Mouse (Mus musculus): Measurements from ENCODE around the gene Upk1a. TPM values are rescaled to one million over a fixed set of nuclear protein-coding genes. Genes with fewer than 3 reads are reported as not detected.
A peak's percentile ranks its signal among the peaks of the same experiment; 100 is the strongest.

Upk1a gene
- polyA plus RNA-seq, 1 experiment from 2014 or later = 0.06 TPM

DNA sequence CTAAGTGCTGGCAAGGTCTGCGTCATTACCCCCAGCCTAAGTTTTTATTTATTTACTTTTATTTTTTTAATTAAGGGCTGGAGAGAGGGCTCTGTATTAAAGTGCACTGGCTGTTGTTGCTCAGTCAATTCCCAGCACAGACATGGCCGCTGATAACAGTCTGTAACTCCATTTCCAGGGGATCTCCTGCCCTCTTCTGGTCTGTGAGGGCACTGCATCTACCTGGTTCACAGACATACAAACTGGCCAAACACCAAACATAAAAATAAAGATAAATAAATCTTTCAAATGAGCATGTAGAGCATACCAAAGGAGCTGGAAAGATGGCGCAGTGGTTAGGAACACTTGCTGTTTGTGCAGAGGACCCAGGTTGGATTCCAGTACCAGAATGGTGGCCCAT lies 6.6 kb upstream of the Upk1a start:
- Histone ChIP-seq H3K9me3 (replicated peaks) (no peaks in the 10 kb centered on the region), H3K27ac (replicated peaks) (no peak overlapping the region), H3K4me2 (no peak overlapping the region), H3K27me3 (no peaks in the 10 kb centered on the region), H3K4me1 (replicated peaks) (peaks cover 22% of the 10 kb centered on the region), H3K4me3 (replicated peaks) (no peak overlapping the region), H3K36me3 (replicated peaks) (peaks cover 83% of the 10 kb centered on the region), H3K9ac (no peak overlapping the region)
- 76% methylated on average over 3 of the region's 3 CpGs for WGBS (ENCODE audit: insufficient replicate concordance)
- no peak for ATAC-seq (ENCODE audit: insufficient read depth)

DNA sequence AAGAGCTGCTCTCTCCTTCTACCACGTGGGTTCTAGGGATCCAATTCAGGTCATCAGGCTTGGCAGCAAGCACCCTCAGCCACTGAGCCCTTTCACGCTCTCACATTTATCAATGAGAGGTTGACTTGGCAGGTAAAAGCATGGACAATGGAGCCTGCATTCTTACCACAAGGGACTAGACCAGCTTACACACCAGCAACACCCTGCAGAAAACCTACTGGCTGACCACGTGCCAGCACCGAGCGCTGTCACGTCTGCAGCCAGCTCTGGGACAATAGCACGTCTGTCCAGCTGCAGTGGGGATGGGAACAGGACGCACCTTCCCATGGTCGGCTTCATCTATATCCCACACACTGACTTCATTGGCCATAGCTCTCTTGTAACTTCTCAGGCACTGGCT lies 6.0 kb upstream of the Upk1a start:
- no peak for ATAC-seq (ENCODE audit: insufficient read depth)
- Histone ChIP-seq H3K4me2 (no peak overlapping the region), H3K9me3 (replicated peaks) (no peaks in the 10 kb centered on the region), H3K9ac (no peak overlapping the region), H3K27me3 (no peaks in the 10 kb centered on the region), H3K27ac (replicated peaks) (no peak overlapping the region), H3K36me3 (replicated peaks) (peaks cover 77% of the 10 kb centered on the region), H3K4me3 (replicated peaks) (no peak overlapping the region), H3K4me1 (replicated peaks) (peaks cover 21% of the 10 kb centered on the region)
- 89% methylated on average over 9 of the region's 9 CpGs for WGBS (ENCODE audit: insufficient replicate concordance)

- no peak overlapping the region for H3K9ac ChIP-seq
- ATAC-seq (ENCODE audit: insufficient read depth) = no peak
- H3K4me3 ChIP-seq (replicated peaks) = no peak overlapping the region
These were observed 2.6 kb upstream of the Upk1a start for GRCm38 (mm10) chr7:30615049-30615760.

DNA sequence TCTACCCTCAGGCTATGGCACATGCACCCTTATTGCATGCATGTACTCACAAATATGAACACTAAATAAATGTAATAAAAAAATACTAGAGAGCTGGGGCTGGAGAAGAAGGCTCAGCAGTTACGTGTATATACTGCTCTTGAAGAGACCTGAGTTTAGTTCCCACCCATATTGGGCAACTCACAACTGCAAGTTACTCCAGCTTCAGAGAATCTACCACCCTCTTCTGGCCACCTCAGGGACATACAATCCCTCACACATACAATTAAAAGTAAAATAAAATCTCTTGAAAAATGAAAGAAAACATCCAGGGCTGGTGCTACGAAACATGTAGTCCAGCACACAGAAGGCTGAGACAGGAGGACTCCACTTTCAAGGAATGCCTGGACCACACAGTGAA lies 1.8 kb upstream of the Upk1a start:
- Histone ChIP-seq H3K4me3 (replicated peaks) (no peak overlapping the region), H3K27me3 (no peaks in the 10 kb centered on the region), H3K36me3 (replicated peaks) (peaks cover 41% of the 10 kb centered on the region), H3K9me3 (replicated peaks) (no peaks in the 10 kb centered on the region), H3K4me2 (no peak overlapping the region), H3K27ac (replicated peaks) (no peak overlapping the region), H3K4me1 (replicated peaks) (peaks cover 15% of the 10 kb centered on the region), H3K9ac (no peak overlapping the region)
- ATAC-seq (ENCODE audit: insufficient read depth) = no peak
- WGBS (ENCODE audit: insufficient replicate concordance) = 42% methylated on average over 2 of the region's 2 CpGs

More at GRCm38 (mm10) chr7:30615049-30615760, 2.6 kb upstream of the Upk1a start:
- no peaks in the 10 kb centered on the region for H3K9me3 ChIP-seq (replicated peaks)
- no peak overlapping the region for H3K27ac ChIP-seq (replicated peaks)
- WGBS (ENCODE audit: insufficient replicate concordance) = 52% methylated on average over 5 of the region's 5 CpGs
- H3K36me3 ChIP-seq (replicated peaks) = peaks cover 47% of the 10 kb centered on the region
- no peaks in the 10 kb centered on the region for H3K27me3 ChIP-seq
- no peak overlapping the region for H3K4me2 ChIP-seq
- H3K4me1 ChIP-seq (replicated peaks) = peaks cover 15% of the 10 kb centered on the region

DNA sequence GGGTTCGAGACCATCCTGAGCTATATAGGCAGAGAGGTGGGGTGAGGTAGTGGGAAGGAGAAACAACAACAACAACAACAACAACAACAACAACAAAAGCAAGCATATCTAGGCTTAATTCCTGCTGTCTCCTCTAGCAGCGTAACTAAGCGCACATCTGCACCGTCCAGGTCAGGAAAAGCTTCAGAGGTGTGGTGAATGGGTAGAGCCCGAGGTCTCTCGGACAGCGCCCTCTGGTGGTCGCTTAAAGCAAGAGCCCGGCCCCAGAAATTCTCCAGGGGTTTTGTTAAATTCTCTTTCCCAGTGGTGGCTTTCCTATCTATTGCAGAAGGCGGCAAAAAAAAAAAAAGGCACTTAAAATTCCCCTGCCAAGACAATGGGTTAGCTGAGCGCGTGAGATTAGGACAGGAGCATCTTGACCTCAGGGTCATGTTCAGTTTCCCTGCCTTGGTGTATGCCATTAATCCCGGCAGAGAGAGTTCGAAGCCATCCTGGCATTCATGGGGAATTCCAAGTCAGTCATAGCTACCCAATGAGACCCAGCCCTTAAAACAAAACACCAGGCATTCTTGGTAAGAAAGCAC lies 974 bp upstream of the Upk1a start:
- H3K9me3 ChIP-seq (replicated peaks) = no peaks in the 10 kb centered on the region
- no peaks in the 10 kb centered on the region; the same call in 1 of the 2 replicates for H3K27me3 ChIP-seq
- peaks cover 15% of the 10 kb centered on the region for H3K4me1 ChIP-seq (replicated peaks)
- no peak overlapping the region for H3K9ac ChIP-seq
- peaks cover 33% of the 10 kb centered on the region for H3K36me3 ChIP-seq (replicated peaks)
- no peak overlapping the region for H3K27ac ChIP-seq (replicated peaks)
- 0 out of 2 replicates have a peak, but pooled peaks have one; percentile 41 for ATAC-seq (ENCODE audit: insufficient read depth)
- WGBS (ENCODE audit: insufficient replicate concordance) = 17% methylated on average over 14 of the region's 14 CpGs
- H3K4me3 ChIP-seq (replicated peaks) = no peak overlapping the region
- no peak overlapping the region for H3K4me2 ChIP-seq

GRCm38 (mm10) chr7:30610043-30610442 lies 2.6 kb downstream of the Upk1a start:
- no peak overlapping the region for H3K27ac ChIP-seq (replicated peaks)

GRCm38 (mm10) chr7:30608476-30608875 lies 4.2 kb downstream of the Upk1a start:
- no peak overlapping the region for H3K4me2 ChIP-seq
- WGBS (ENCODE audit: insufficient replicate concordance) = 57% methylated on average over 16 of the region's 16 CpGs
- no peak overlapping the region for H3K9ac ChIP-seq
- H3K27me3 ChIP-seq = no peaks in the 10 kb centered on the region; the same call in 1 of the 2 replicates
- H3K4me1 ChIP-seq (replicated peaks) = no peaks in the 10 kb centered on the region
- H3K4me3 ChIP-seq (replicated peaks) = no peak overlapping the region
- no peaks in the 10 kb centered on the region for H3K36me3 ChIP-seq (replicated peaks)
- no peaks in the 10 kb centered on the region for H3K9me3 ChIP-seq (replicated peaks)
- no peak overlapping the region for H3K27ac ChIP-seq (replicated peaks)
- no peak for ATAC-seq (ENCODE audit: insufficient read depth)

More at GRCm38 (mm10) chr7:30610043-30610442, 2.6 kb downstream of the Upk1a start:
- H3K4me3 ChIP-seq (replicated peaks) = no peak overlapping the region
- H3K27me3 ChIP-seq = no peaks in the 10 kb centered on the region; the same call in 1 of the 2 replicates
- H3K36me3 ChIP-seq (replicated peaks) = no peaks in the 10 kb centered on the region
- H3K4me2 ChIP-seq = no peak overlapping the region
- H3K9me3 ChIP-seq (replicated peaks) = no peaks in the 10 kb centered on the region
- peaks cover 5% of the 10 kb centered on the region for H3K4me1 ChIP-seq (replicated peaks)
- ATAC-seq (ENCODE audit: insufficient read depth) = no peak
- H3K9ac ChIP-seq = no peak overlapping the region
- WGBS (ENCODE audit: insufficient replicate concordance) = 37% methylated on average over 7 of the region's 7 CpGs

- no peaks in the 10 kb centered on the region for H3K36me3 ChIP-seq (replicated peaks)
- H3K27me3 ChIP-seq = no peaks in the 10 kb centered on the region; the same call in 1 of the 2 replicates
- WGBS (ENCODE audit: insufficient replicate concordance) = 14% methylated on average over 8 of the region's 8 CpGs
- no peak for ATAC-seq (ENCODE audit: insufficient read depth)
- H3K4me3 ChIP-seq (replicated peaks) = no peak overlapping the region
- no peaks in the 10 kb centered on the region for H3K9me3 ChIP-seq (replicated peaks)
- no peak overlapping the region for H3K27ac ChIP-seq (replicated peaks)
- H3K4me1 ChIP-seq (replicated peaks) = no peaks in the 10 kb centered on the region
- no peak overlapping the region for H3K9ac ChIP-seq
- no peak overlapping the region for H3K4me2 ChIP-seq
These were observed 4.8 kb downstream of the Upk1a start for GRCm38 (mm10) chr7:30607706-30608309.

- H3K4me2 ChIP-seq = no peak overlapping the region
- H3K9me3 ChIP-seq (replicated peaks) = no peaks in the 10 kb centered on the region
- no peaks in the 10 kb centered on the region for H3K36me3 ChIP-seq (replicated peaks)
- ATAC-seq (ENCODE audit: insufficient read depth) = no peak
- WGBS (ENCODE audit: insufficient replicate concordance) = 59% methylated on average over 8 of the region's 8 CpGs
- no peak overlapping the region for H3K9ac ChIP-seq
- no peak overlapping the region for H3K4me3 ChIP-seq (replicated peaks)
- no peak overlapping the region for H3K27ac ChIP-seq (replicated peaks)
- H3K27me3 ChIP-seq = no peaks in the 10 kb centered on the region; the same call in 1 of the 2 replicates
- peaks cover 6% of the 10 kb centered on the region for H3K4me1 ChIP-seq (replicated peaks)
These were observed 7.7 kb downstream of the Upk1a start for GRCm38 (mm10) chr7:30604944-30605343.

GRCm38 (mm10) chr7:30604424-30604823 lies 8.2 kb downstream of the Upk1a start:
- ATAC-seq (ENCODE audit: insufficient read depth) = no peak
- H3K27ac ChIP-seq (replicated peaks) = no peak overlapping the region
- H3K9me3 ChIP-seq (replicated peaks) = no peaks in the 10 kb centered on the region
- H3K4me1 ChIP-seq (replicated peaks) = peaks cover 11% of the 10 kb centered on the region
- H3K4me2 ChIP-seq = no peak overlapping the region
- no peak overlapping the region for H3K9ac ChIP-seq
- H3K27me3 ChIP-seq = no peaks in the 10 kb centered on the region; the same call in 1 of the 2 replicates
- H3K36me3 ChIP-seq (replicated peaks) = no peaks in the 10 kb centered on the region
- WGBS (ENCODE audit: insufficient replicate concordance) = 47% methylated on average over 8 of the region's 8 CpGs
- H3K4me3 ChIP-seq (replicated peaks) = no peak overlapping the region

DNA sequence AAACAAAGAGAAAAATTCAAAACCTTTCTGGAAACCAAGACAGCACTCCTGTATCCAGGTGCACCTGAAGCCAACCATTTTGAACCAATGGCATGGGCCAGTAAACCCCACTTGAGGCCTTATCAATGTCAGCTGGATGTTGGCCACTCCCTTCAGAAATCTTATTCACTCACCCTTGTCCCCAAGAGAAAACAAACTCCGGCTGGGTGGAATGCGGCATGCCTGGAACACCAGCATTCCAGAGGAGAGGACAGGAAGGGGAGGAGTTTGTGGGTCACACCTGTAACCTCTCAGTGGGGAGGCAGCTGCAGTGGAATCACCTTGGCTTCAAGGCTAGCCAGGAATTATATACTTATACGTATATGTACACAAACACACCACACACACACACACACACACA lies 10.1 kb downstream of the Upk1a start:
- H3K36me3 ChIP-seq (replicated peaks) = no peaks in the 10 kb centered on the region
- H3K27ac ChIP-seq (replicated peaks) = no peak overlapping the region
- ATAC-seq (ENCODE audit: insufficient read depth) = no peak
- H3K9me3 ChIP-seq (replicated peaks) = no peaks in the 10 kb centered on the region
- H3K4me2 ChIP-seq = no peak overlapping the region
- peaks cover under 1% of the 10 kb centered on the region; the same call in 1 of the 2 replicates for H3K27me3 ChIP-seq
- no peak overlapping the region for H3K9ac ChIP-seq
- peaks cover 11% of the 10 kb centered on the region for H3K4me1 ChIP-seq (replicated peaks)
- 46% methylated on average over 3 of the region's 3 CpGs for WGBS (ENCODE audit: insufficient replicate concordance)
- H3K4me3 ChIP-seq (replicated peaks) = no peak overlapping the region

Data from liver, embryonic 15.5 days (tissue).